Mouse (Mus musculus): ENCODE measurements around the gene 6030498E09Rik.

6030498E09Rik gene

GRCm38 (mm10) chrX:38772478-38772877 lies at the start of gene 6030498E09Rik:
Gene 6030498E09Rik, plus strand, starts transcription at chrX:38772671.
- DNase-seq = no peak

- DNase-seq = no peak
Measured at GRCm38 (mm10) chrX:38730081-38730480, 42.4 kb upstream of the 6030498E09Rik start.

- DNase-seq = no peak
Measured at GRCm38 (mm10) chrX:38730639-38731038, 41.8 kb upstream of the 6030498E09Rik start.

GRCm38 (mm10) chrX:38733683-38734082 lies 38.8 kb upstream of the 6030498E09Rik start:
- DNase-seq = no peak

GRCm38 (mm10) chrX:38734916-38735880 lies 37.3 kb upstream of the 6030498E09Rik start:
- no peak for DNase-seq

GRCm38 (mm10) chrX:38771453-38771852 lies 1.0 kb upstream of the 6030498E09Rik start:
- DNase-seq = no peak

GRCm38 (mm10) chrX:38771886-38772285 lies 585 bp upstream of the 6030498E09Rik start:
- peak in 1 of 2 experiments; percentile 2 for DNase-seq

GRCm38 (mm10) chrX:38794373-38794772 lies 21.9 kb downstream of the 6030498E09Rik start:
- DNase-seq = no peak

- DNase-seq = no peak
Measured at GRCm38 (mm10) chrX:38813934-38814333, 41.5 kb downstream of the 6030498E09Rik start.

- DNase-seq = no peak
Measured at GRCm38 (mm10) chrX:38816841-38817240, 44.4 kb downstream of the 6030498E09Rik start.

- DNase-seq = no peak
Measured at GRCm38 (mm10) chrX:38958571-38958970, 186.1 kb downstream of the 6030498E09Rik start.

GRCm38 (mm10) chrX:38996265-38996664 lies 223.8 kb downstream of the 6030498E09Rik start:
- DNase-seq = no peak
